Mouse (Mus musculus) v-Abl transformed pro-B cells (cell line): ENCODE data around the gene Orm2.

Experiments used
- in situ Hi-C, 2 experiments: fragments of 400-800 bp; cut with MboI; formaldehyde crosslinking; loops; one replicate each; pipeline ENCODE4 v1.15.1; 2025; ENCODE audit not compliant: unreplicated experiment in 2 of 2

Gene Orm2

DNA sequence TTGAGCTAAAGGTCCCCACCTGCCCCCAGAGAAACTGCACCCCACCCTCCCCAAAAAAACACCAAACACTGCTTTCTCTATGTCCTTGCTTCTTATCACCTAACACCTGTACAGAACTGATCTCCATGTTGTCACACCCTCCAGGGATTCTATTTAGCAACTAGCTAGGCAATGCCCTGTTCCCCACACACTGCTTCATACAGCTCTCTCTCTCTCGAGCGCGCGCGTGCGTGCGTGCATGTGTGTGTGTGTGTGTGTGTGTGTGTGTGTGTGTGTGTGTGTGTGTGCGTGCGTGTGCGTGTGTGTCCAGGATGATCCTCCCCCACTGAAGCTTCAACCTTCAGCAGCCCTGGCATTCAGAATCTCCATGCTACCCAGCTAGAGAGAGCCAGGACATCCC lies 39.8 kb downstream of the Orm2 start:
- in situ Hi-C loops, result loop anchor here in 1 of 2 experiments (10.0 kb wide), 1 partner anchor 453 kb away; no protein-coding TSS in a partner anchor

DNA sequence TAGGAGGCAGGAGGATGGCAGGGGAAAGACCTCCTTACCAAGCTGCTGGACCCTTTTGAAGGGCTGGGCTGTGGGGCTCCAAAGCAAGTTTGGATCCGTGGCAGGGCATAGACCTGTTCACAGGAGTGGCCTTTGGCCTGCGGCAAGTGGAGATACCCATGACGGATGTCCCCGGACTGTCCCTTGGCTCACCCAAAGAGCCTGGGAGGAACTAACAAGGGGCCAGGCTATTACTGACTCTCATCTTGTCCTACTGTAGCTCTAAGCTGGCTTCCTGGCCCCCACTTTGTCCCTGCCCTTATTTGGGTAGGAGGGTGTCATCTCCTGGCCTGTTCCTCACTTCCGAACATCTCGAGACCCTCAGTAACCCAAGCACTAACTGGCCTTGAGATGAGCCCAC lies 40.3 kb downstream of the Orm2 start:
- in situ Hi-C loops, result loop anchor here in 1 of 2 experiments (10.0 kb wide), 1 partner anchor 452 kb away; no protein-coding TSS in a partner anchor

DNA sequence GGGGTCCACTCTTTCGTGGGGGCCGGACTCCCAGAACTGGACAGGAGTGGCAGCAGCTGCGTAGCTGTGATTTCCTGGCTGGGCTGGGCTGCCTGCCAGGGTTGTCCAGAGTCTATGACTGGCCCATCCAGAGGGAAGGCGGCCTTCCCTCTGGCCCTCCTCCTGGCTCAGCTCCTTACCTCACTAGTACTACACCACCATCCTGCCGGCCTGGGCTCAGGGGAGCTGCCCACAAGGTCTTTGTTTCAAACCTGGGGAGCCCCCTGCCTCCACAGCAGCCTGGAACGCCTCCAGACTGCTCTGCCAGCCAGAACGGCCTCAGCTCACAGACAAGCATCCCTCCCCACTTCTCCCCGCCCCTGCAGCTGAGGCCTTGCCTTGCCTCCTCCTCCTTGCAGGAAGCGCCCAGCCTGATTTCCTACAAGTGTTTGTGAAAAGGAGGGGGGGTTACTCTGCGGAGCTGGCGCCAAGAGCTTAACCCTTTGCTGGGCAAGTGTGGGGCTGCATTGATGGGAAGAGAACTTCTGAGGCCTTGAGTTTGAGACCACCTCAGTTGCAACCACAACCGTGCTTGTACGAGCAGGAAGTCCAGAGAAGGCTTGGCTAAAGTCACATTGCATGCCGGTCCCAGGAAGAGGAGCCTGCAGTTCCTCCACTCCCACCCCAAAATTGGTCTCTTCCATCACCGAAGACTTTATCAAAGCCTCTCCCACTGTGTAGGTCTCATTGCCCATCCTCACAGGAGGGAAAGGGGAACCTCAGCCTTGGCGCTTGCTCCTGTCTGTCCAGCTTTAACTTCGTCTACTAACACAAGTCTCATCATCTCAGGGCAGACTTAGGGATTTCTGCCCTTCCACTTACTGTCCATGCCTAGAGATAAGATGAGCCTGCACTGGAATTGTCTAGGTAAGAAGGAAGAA lies 41.1 kb downstream of the Orm2 start, which contains the start of gene Akna:
TSS of gene Akna (minus strand) at position 315 of the 920 bp plus-strand sequence.
- in situ Hi-C loops, result loop anchor here in 1 of 2 experiments (10.0 kb wide), 1 partner anchor 452 kb away; no protein-coding TSS in a partner anchor

DNA sequence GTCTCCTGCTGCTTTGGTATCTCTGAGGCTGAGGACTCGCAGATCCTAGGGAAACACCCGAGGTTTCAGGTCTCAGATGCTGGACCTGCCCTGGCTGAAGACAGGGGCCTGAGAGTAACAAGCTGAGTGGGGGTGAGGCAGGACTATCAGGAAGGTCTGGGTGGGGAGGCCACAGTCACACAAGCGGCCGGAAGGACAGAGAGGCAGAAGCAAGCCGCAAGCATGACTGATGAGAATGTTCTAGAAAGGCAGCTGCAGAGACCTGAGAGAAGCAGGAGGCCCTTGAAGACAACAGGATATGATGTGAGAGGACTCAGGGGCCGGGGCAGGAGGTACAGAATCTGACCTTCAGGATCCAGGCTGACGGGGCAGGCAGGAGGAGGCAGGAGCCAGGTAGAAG lies 42.0 kb downstream of the Orm2 start:
- in situ Hi-C loops, result loop anchor here in 1 of 2 experiments (10.0 kb wide), 1 partner anchor 451 kb away; no protein-coding TSS in a partner anchor

DNA sequence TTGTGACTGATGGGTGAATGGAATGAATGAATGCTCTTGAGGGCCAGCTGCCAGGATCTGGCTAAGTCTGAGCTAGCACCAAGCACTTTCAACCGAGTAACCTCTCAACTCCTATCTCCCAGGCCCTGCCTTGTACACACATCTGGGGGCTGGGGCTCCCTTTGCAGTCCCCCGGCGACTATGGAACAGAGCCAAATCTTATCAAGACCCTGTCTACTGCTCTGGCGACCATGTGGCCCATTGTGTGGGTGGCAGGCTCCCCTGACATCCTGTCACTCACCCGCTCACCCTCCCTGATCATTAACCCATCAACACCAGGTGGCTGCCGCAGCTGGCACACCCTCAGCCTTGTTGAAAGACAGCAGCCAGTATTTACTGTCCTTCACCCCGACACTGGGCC lies 42.8 kb downstream of the Orm2 start:
- in situ Hi-C loops, result loop anchor here (5.0 to 10.0 kb wide), 4 partner anchors 33 to 450 kb away; no protein-coding TSS in a partner anchor

DNA sequence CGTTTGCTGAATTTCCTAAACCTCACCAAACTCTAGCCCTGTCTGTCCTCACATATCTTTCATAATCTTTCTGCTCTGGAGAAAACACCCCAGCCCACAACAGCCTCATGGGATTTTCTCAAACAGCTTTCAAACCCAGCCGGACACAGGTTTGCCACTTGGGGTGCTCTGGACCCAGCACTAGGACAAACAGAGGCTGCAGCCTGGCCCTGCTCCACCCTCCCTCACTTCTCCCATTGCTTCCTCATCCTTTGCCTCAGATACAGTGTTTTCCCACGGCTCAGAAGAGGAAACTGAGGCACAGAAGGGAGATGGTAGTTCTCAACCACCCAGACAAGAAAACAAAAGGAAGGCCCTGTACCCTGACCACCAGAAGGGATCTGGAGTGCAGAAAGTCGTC lies 43.4 kb downstream of the Orm2 start:
- in situ Hi-C loops, result loop anchor here (5.0 to 10.0 kb wide), 4 partner anchors 33 to 449 kb away; no protein-coding TSS in a partner anchor

DNA sequence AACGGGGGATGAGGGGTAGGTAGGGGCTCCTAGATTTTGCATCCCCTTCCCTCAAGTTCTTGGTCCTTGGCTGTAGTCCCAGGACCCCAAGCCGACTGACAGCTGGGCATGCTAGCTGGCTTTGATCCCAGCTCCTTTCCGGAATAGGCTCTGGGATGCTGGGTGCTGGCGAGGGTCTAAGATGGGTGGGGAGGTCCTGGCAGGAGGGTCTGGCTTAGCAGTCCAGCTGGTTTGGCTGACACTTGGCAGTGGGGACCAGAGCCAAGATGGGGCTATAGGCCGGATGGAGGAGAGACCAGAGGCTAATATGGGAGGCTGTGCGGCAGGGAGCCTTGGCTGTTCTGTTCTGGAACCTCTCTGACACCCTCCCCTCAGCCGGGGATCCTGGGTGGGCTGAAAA lies 46.0 kb downstream of the Orm2 start:
- in situ Hi-C loops, result loop anchor here (5.0 to 10.0 kb wide), 4 partner anchors 36 to 447 kb away; no protein-coding TSS in a partner anchor

DNA sequence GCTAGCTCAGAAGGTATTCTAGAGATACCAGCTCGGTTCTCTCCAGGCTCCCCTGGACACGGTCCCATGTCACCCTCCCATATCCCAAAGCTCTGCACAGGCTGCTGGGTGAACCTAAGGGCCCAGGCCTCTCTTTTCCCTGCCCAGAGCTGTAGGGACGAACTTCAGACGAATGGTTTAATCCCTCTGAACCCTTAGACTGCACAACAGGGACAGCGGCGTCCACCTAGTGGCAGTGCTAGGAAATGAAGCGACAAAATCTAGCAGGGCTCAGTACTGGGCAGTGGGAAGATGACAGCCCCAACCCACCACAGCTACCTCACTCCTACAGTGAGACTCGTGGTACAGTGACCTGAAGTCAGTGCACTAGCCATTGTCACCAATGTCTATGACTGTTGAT lies 46.4 kb downstream of the Orm2 start:
- in situ Hi-C loops, result loop anchor here (5.0 to 10.0 kb wide), 4 partner anchors 36 to 446 kb away; no protein-coding TSS in a partner anchor

DNA sequence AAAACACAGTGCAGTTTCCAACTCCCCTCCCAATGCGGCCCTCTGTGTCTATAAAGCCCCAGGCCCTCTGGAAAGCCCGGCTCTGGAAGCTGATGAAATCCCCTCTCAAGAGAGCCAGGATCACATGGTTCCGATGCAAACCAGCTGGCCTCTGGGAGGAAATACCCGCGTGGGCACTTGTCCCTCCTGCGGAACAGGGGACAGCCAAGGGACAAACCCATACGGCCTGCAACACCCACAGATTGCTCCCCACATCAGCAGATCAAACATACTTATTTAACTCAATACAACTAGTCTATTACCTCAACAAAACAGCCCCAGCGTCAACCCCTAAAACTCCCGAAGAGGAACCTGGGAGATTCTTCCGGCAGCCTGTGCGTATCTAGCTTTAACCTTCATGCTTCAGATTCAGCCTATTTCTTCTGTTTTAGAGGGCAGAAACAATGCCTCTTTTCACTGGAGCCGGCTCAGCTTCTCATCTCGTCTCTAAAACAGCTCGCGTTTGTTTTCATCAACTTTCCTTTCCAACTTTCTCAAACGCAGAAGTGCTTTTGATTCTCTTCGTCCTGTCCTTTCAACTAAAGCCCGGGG lies 47.2 kb downstream of the Orm2 start:
- in situ Hi-C loops, result loop anchor here (5.0 to 10.0 kb wide), 4 partner anchors 37 to 445 kb away; no protein-coding TSS in a partner anchor

DNA sequence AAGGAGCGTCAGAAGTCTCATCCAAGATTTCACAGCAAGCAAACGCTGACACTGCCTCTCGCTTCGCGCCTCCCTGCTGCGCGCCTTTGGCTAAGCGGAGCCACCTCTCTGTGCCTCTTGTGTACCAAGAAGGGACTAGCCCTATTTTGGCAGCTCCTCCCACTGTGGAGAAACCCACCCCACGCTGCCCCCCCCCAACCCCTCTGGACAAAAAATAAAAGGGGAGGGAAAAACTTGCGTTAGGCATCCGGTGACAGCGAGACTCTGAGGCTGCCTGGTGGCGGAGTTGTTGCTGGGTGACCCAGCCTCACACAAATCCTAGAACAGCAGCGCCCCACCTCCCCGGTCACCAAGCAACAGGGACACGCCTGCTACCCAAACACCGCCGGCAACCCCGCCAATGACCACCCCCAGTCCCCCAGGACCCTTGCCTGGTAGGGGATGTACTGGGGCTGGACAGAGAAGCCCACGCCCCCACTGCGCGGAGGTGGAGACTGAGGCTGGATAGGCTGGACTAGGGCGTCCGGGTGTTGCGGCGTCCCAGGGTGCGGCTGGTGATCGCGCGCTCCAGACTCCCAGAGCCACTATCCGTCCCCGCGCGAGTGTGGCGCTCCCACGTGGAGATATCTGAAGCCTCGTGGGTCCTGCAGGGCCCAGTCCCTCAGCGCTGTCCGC lies 47.8 kb downstream of the Orm2 start:
- in situ Hi-C loops, result loop anchor here (5.0 to 10.0 kb wide), 4 partner anchors 38 to 445 kb away; no protein-coding TSS in a partner anchor

DNA sequence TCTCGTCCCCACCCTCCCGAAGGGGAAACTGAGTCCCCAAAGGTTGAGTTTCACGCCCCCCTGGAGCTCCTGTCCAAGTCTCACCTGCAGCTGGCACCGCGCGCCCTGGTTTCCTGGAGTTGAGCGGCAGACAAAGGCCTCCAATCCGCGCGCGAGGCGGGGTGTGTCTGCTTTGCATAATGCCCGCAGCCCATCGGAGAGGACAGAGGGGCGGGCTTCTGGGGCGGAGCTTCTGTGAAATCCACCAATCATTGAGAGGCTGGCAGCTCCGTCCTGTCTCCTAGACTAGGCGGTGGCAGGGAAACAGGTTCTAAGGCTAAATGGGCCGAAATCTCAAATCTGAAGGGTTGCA lies 48.3 kb downstream of the Orm2 start:
- in situ Hi-C loops, result no loop called here

DNA sequence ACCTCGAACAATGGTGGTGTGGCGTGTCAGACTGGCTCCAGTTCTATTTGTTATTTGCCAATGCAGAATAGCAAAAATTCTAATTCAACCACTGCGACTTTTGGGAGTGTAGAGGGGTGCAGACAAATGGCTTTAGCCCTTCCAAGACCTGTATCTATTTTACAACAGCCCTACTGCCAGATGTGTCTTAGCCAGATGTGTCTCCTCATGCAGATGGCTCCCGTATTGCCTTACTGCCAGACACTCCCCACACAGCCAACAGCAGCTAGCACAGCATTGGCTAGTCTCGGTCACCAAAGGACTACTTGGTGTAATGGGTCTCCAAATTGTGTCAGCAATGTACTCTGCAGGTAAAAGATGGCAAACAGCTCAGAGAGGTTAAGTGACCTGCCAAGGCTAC lies 49.0 kb downstream of the Orm2 start:
- in situ Hi-C loops, result no loop called here

DNA sequence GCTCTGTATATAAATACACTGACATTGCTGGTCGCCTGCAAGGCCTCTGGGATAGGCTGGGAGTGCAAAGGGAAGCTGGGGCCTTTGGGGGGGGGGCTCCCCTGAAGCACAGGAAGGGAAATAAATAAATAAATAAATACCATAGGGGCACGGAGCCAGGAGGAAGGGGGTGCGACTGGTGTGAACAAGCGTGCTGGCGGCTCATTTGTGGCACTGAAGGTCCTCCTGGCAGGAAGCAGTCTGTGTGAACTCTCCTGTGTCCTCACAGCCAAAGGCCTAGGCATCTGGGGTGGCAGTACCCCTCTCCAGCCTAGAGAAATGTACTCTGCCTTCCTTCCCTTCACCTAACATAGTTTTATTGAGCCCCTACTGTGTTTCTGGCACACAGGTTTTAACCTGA lies 52.7 kb downstream of the Orm2 start:
- in situ Hi-C loops, result loop anchor here (5.0 kb wide), 3 partner anchors 82 to 532 kb away; partner anchors contain the start of gene Whrn (in 1 of the 2)
